Mouse (Mus musculus): ENCODE measurements around the gene Ago4. TPM values are rescaled to one million over a fixed set of nuclear protein-coding genes. Genes with fewer than 3 reads are reported as not detected.
A peak's percentile ranks its signal among the peaks of the same experiment; 100 is the strongest.
"Not testable (repeated sequence)": the region's sequence is repeated elsewhere in the genome, so short reads cannot be mapped to it uniquely, and the experiment has no call there.

The Ago4 gene
- total RNA-seq (2021), result 1 to 10 TPM; 5.9 to 8.4 TPM

- intact Hi-C loops (cut with DNase I), result loop anchor here (1.0 kb wide), 1 partner anchor 65 kb away; the partner anchor contains the start of gene Ago1
These were observed at the start of gene Ago4 for GRCm38 (mm10) chr4:126532827-126533728. Ago4 (minus strand) TSS chr4:126533472.

GRCm38 (mm10) chr4:126579077-126579476 lies 45.8 kb upstream of the Ago4 start:
- intact Hi-C loops (cut with DNase I), result no loop called here
- no peak for DNase-seq (ENCODE audit: low spot score in 2 of 2)

More at GRCm38 (mm10) chr4:126532827-126533728, at the start of gene Ago4:
- DNase-seq (ENCODE audit: low spot score in 2 of 2), result peak; percentile 42 to 43

- no peak for DNase-seq (ENCODE audit: low spot score in 2 of 2)
- intact Hi-C loops (cut with DNase I), result no loop called here
These were observed 44.6 kb upstream of the Ago4 start for GRCm38 (mm10) chr4:126577920-126578319.

- peak; percentile 52 to 80 for DNase-seq (ENCODE audit: low spot score in 2 of 2)
- intact Hi-C loops (cut with DNase I), result no loop called here
These were observed 43.0 kb upstream of the Ago4 start for GRCm38 (mm10) chr4:126576281-126576680.

GRCm38 (mm10) chr4:126569783-126570182 lies 36.5 kb upstream of the Ago4 start:
- intact Hi-C loops (cut with DNase I), result no loop called here
- DNase-seq (ENCODE audit: low spot score in 2 of 2), result no peak

GRCm38 (mm10) chr4:126567243-126567642 lies 34.0 kb upstream of the Ago4 start:
- no peak for DNase-seq (ENCODE audit: low spot score in 2 of 2)
- intact Hi-C loops (cut with DNase I), result no loop called here

- intact Hi-C loops (cut with DNase I), result no loop called here
- DNase-seq (ENCODE audit: low spot score in 2 of 2), result no peak
These were observed 30.5 kb upstream of the Ago4 start for GRCm38 (mm10) chr4:126563798-126564197.

GRCm38 (mm10) chr4:126556809-126557711 lies 23.8 kb upstream of the Ago4 start, which contains the start of gene Clspn:
Clspn (plus strand) TSS chr4:126556935.
- DNase-seq (ENCODE audit: low spot score in 2 of 2), result peak; percentile 76 to 84
- intact Hi-C loops (cut with DNase I), result loop anchor here (1.0 to 10.0 kb wide), 4 partner anchors 184 to 758 kb away; partner anchors contain the start of genes Gja4 and Smim12

GRCm38 (mm10) chr4:126554462-126554861 lies 21.2 kb upstream of the Ago4 start:
- intact Hi-C loops (cut with DNase I), result loop anchor here (10.0 kb wide), 2 partner anchors 690 to 760 kb away; partner anchors contain the start of genes Gja4 and Smim12
- DNase-seq (ENCODE audit: low spot score in 2 of 2), result no peak

GRCm38 (mm10) chr4:126553685-126554084 lies 20.4 kb upstream of the Ago4 start:
- no peak for DNase-seq (ENCODE audit: low spot score in 2 of 2)
- intact Hi-C loops (cut with DNase I), result loop anchor here (10.0 kb wide), 2 partner anchors 691 to 761 kb away; partner anchors contain the start of genes Gja4 and Smim12

- DNase-seq (ENCODE audit: low spot score in 2 of 2), result peak in 1 of 2 experiments; percentile 76
- intact Hi-C loops (cut with DNase I), result loop anchor here (10.0 kb wide), 2 partner anchors 692 to 762 kb away; partner anchors contain the start of genes Gja4 and Smim12
These were observed 19.8 kb upstream of the Ago4 start for GRCm38 (mm10) chr4:126553105-126553504.

GRCm38 (mm10) chr4:126552136-126552535 lies 18.9 kb upstream of the Ago4 start:
- DNase-seq (ENCODE audit: low spot score in 2 of 2), result peak in 1 of 2 experiments; percentile 15

GRCm38 (mm10) chr4:126546183-126546582 lies 12.9 kb upstream of the Ago4 start:
- intact Hi-C loops (cut with DNase I), result no loop called here
- DNase-seq (ENCODE audit: low spot score in 2 of 2), result no peak

More at GRCm38 (mm10) chr4:126552136-126552535, 18.9 kb upstream of the Ago4 start:
- intact Hi-C loops (cut with DNase I), result loop anchor here (10.0 kb wide), 2 partner anchors 693 to 763 kb away; partner anchors contain the start of genes Gja4 and Smim12

- DNase-seq (ENCODE audit: low spot score in 2 of 2), result peak in 1 of 2 experiments; percentile 14
- intact Hi-C loops (cut with DNase I), result no loop called here
These were observed 12.4 kb upstream of the Ago4 start for GRCm38 (mm10) chr4:126545703-126546102.

- intact Hi-C loops (cut with DNase I), result no loop called here
- no peak for DNase-seq (ENCODE audit: low spot score in 2 of 2)
These were observed 11.7 kb upstream of the Ago4 start for GRCm38 (mm10) chr4:126545016-126545415.

- DNase-seq (ENCODE audit: low spot score in 2 of 2), result no peak
- intact Hi-C loops (cut with DNase I), result no loop called here
These were observed 9.6 kb upstream of the Ago4 start for GRCm38 (mm10) chr4:126542838-126543237.

- intact Hi-C loops (cut with DNase I), result no loop called here
- DNase-seq (ENCODE audit: low spot score in 2 of 2), result no peak
These were observed 7.3 kb upstream of the Ago4 start for GRCm38 (mm10) chr4:126540487-126541071.

- intact Hi-C loops (cut with DNase I), result no loop called here
- no peak for DNase-seq (ENCODE audit: low spot score in 2 of 2)
These were observed 3.6 kb upstream of the Ago4 start for GRCm38 (mm10) chr4:126536865-126537264.

GRCm38 (mm10) chr4:126535631-126536030 lies 2.4 kb upstream of the Ago4 start:
- DNase-seq (ENCODE audit: low spot score in 2 of 2); intact Hi-C loops (cut with DNase I): not testable (repeated sequence)
